In the genomic region with DNA sequence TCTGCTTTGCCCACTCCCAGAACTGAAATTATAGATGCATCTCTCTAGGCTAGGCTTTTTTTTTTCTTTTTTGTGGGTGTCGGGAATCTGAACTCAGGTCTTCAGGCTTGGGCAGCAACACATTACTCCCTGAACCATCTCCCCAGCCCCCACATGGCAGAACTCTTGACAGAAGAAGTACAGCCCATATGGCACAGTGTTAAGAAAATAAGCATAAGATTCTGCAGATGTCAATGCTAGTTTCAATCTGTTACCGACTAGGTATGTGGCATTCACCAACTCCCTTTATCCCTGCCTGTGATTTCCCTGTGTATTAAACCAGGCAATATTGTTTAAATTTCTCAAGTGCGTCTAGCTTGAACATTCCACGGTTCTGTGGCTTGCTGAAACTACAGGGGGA, we compare ENCODE assay signal across 22 mouse cellular contexts.
"Had no signal": no experiment of that assay in that cellular context is flagged by ENCODE, and none has a peak within 500 bp of the region (broad histone marks: within the 10 kb centered on the region; RNA-seq: fewer than 3 reads in every experiment).

No protein-coding gene starts in this region.

- H3K27ac ChIP-seq: limb, embryonic 10.5 days; limb, embryonic 13.5 days; liver, embryonic 12.5 days; liver, embryonic 15.5 days; lung, embryonic 15.5 days; stomach, postnatal 0 days had no signal

- H3K4me2 ChIP-seq: limb, embryonic 13.5 days; liver, embryonic 12.5 days; liver, embryonic 15.5 days; lung, embryonic 15.5 days; midbrain, embryonic 11.5 days had no signal

- DNase-seq: kidney, postnatal 14 days; kidney, postnatal 4 days; liver; lung, adult 18-20 months; lung, postnatal 10 days; lung, postnatal 36 days; midbrain, embryonic 14.5 days; right cerebral cortex, adult 18-20 months; right cerebral cortex, postnatal 14 days; right cerebral cortex, postnatal 4 days; thymus, adult 2 months; thymus, postnatal 14 days; thymus, postnatal 4 days had no signal

- H3K27me3 ChIP-seq: liver, embryonic 12.5 days; liver, embryonic 15.5 days; lung, embryonic 15.5 days; megakaryocyte, embryonic 14.5 days had no signal

- H3K4me1 ChIP-seq: limb, embryonic 13.5 days; liver, embryonic 12.5 days; liver, embryonic 15.5 days; lung, embryonic 15.5 days; megakaryocyte, embryonic 14.5 days had no signal

- ATAC-seq: liver, embryonic 12.5 days had no signal

- H3K9ac ChIP-seq: limb, embryonic 13.5 days; liver, embryonic 12.5 days; liver, embryonic 15.5 days; lung, embryonic 15.5 days had no signal

- H3K4me3 ChIP-seq: layer of hippocampus, adult 2 months; limb, embryonic 10.5 days; limb, embryonic 13.5 days; liver, embryonic 12.5 days; liver, embryonic 15.5 days; lung, embryonic 15.5 days; megakaryocyte, embryonic 14.5 days had no signal

- H3K36me3 ChIP-seq: limb, embryonic 10.5 days; limb, embryonic 13.5 days; liver, embryonic 12.5 days; liver, embryonic 15.5 days; lung, embryonic 15.5 days had no signal

- H3K9me3 ChIP-seq: limb, embryonic 10.5 days; limb, embryonic 13.5 days; liver, embryonic 12.5 days; liver, embryonic 15.5 days; lung, embryonic 15.5 days had no signal
